Mouse (Mus musculus): Measurements from ENCODE around the gene Rft1.
A peak's percentile ranks its signal among the peaks of the same experiment; 100 is the strongest.

The Rft1 gene

GRCm38 (mm10) chr14:30629839-30630238, 24.3 kb upstream of the Rft1 start:
- DNase-seq (ENCODE audit: low spot score in 2 of 2) = no peak

- no peak for DNase-seq (ENCODE audit: low spot score in 2 of 2)
Observed at GRCm38 (mm10) chr14:30630811-30631576, 23.2 kb upstream of the Rft1 start.

DNA sequence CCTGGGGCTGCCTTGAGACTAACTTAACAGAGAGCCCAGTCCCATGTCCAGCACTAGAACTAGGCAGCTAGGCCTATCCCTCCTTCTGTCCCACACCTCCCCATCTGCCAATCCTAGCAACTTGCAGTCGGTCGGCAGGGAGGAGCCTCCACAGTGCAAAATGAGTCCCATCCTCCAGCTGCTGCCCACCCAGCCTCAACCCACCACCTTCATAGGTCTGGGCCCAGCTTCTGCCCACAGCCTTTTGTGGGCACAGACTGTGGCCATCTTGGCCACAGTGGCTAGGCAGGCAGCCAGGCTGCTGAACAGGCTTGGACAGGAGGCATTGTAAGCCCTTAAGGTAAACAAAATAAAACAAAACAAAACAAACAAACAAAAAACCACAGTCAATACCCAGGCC, 22.3 kb upstream of the Rft1 start:
- no peak for DNase-seq (ENCODE audit: low spot score in 2 of 2)

- no peak for DNase-seq (ENCODE audit: low spot score in 2 of 2)
Observed at GRCm38 (mm10) chr14:30633708-30634107, 20.5 kb upstream of the Rft1 start.

DNA sequence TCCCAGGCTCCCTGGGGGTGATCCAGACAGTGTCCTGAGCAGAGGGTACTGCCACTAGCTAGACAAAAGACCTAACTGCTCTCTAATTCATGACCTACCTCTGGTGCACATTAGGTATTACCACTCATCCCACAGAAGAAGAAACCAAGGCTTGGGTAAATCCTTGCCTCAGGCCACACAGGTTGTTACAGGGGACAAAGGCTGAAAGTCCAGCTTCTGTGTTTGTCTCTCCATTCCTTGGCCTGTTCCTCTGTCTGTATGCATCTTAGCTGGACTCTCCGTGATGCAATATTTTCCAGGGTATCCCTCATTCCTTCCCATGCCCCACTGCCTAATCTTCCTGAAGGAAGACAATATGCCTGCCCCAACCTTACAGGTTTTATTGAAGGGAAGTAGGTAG, 19.7 kb upstream of the Rft1 start:
- DNase-seq (ENCODE audit: low spot score in 2 of 2) = no peak

- DNase-seq (ENCODE audit: low spot score in 2 of 2) = no peak
Observed at GRCm38 (mm10) chr14:30635219-30635910, 18.8 kb upstream of the Rft1 start.

DNA sequence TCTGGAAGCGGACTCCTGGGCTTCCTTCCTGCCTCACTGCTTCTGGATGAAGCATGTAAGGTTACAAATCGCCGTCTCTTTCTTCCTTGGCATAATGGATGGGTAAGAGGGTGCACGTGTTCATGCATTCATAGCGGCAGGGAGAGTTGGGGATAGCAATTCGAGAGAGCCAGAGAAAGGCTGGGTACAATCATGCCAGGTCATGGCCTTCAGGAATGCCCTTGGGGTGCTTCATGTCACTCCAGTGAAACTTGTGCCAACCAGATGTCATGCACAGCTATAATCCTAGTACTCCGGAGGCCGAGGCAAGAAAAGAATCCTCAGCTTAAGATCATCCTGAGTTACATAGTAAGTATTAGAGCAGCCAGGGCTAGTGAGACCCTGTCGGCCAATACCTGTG, 17.7 kb upstream of the Rft1 start:
- no peak for DNase-seq (ENCODE audit: low spot score in 2 of 2)

DNA sequence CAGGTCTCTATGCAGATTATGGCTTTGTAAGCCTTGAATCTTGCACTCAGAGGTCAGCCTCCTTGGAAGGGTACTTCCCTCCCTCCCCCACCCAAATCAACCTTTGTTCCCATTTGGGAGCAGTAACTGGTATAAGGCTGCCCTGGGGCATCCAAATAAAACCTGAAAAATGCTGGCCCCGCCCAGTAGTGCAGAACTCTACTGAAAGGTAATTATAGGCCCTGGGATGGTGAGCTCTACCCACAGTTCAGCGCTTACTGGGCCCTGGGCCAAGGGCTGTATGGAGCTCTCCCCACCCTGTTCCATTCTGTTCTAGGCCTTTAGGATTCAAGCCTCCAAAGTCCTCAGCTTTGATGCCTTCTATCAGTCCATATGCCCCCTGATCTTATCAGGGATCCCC, 17.1 kb upstream of the Rft1 start:
- no peak for DNase-seq (ENCODE audit: low spot score in 2 of 2)

DNA sequence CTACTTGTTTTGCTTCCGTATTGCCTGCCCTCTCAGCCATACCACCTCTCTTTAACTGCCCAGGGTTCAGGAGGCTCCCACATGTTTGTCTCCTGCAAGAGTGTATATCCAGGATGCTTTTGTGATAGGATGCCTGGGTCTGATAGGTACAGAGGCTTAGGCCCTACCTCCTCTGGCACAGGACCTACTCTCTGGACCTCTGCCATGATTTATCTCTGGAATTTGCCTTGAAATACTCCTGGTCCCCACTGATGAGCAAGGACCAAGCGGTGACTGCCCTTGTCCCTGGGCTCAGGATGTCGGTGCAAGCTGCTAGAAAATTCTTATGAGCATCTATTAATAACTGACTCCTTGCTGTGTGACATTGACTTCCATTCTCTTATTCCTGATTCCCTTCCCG, 16.2 kb upstream of the Rft1 start:
- DNase-seq (ENCODE audit: low spot score in 2 of 2) = no peak

- no peak for DNase-seq (ENCODE audit: low spot score in 2 of 2)
Observed at GRCm38 (mm10) chr14:30638686-30639085, 15.5 kb upstream of the Rft1 start.

DNA sequence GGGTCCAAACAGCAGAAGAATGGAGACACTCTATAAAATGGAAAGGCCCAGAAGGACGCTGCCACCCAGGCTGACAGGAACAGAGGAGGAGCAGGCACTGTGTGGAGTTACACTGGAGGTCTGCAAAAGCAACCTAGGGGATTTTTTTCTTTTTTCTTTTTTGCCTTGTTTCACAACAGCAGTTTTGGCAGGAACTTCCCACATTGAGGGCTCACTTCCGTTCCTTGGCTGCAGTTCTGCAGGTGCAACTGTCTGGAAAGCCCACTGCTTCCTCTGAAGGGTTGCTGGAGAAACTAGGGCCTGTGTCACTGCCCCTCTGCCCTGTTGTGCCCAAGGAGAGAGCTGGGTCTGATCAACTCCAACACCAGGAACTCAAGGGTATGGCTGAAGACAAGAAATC, 12.4 kb upstream of the Rft1 start:
- no peak for DNase-seq (ENCODE audit: low spot score in 2 of 2)

- DNase-seq (ENCODE audit: low spot score in 2 of 2) = no peak
Observed at GRCm38 (mm10) chr14:30644026-30644425, 10.1 kb upstream of the Rft1 start.

DNA sequence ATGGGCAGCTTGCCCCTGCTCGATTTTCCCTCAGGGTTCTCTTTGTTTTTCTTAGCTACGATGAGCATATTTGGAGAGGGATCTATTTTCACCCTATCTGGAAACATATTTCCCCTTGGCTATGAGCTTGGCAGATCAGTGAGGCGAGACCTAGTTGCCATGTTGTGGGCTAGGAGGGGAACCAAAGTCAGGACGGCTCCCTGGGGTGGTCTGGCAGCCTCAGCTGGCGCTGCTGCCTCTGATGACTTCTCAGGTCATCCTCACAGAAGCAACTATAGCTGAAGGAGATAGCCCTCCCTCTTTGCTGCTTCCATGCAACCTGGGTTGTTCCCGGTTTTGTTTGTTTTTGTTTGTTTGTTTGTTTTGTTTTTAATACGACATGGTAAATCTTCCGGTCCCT, 9.1 kb upstream of the Rft1 start:
- DNase-seq (ENCODE audit: low spot score in 2 of 2) = no peak

DNA sequence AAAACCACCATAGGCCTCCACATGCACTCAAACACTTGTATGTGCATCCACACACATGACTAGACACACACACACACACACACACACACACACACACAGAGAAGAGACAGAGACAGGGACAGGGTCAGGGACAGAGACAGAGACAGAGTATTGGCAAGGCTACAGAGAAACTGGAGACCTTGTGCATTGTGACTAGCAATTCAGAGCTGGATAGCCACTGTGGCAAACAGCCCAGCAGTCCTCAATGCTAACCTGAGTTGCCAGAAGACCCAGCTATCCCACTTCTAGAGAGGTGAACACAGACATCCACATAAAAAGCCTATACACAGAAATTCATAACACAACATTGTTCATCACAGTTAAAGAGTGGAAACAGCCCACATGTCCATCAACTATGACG, 7.7 kb upstream of the Rft1 start:
- DNase-seq (ENCODE audit: low spot score in 2 of 2) = no peak

DNA sequence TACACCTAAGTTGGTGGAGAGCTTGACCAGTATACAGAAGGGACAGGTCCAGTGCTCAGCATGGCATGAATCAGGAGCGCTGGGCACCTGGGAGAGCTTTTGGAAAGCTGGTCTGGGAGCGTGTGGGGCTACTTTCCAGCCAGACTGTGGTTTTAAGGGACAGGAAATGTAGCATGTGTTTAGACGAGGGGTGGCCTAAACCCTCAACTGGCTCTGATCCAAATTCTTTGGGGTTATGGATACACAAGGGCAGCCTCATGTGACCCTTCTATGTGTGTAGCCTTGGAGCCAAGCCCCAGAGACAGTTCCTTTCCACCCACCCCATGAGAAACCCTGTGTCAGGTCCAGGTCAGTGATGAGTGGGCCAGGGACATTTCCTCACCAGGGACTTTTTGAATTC, 5.7 kb upstream of the Rft1 start:
- no peak for DNase-seq (ENCODE audit: low spot score in 2 of 2)

DNA sequence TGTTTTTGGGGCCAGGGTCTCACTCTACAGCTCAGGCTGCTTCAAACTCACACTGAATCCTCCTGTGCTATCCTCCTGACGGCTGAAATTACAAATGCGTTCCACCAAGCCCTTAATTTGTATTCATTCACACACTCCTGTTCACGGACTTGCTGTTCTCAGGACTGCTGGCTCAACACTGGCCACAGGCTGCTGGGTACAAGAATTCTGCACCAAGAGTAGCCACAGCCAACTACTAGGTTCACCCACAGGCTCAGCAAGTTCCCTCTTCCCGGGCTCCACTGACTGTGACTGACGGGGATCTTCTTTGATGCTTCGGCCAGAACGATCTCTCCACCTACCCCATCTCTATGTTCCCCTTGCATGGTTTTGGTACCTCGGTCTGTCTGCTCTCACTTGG, 4.4 kb upstream of the Rft1 start:
- no peak for DNase-seq (ENCODE audit: low spot score in 2 of 2)

DNA sequence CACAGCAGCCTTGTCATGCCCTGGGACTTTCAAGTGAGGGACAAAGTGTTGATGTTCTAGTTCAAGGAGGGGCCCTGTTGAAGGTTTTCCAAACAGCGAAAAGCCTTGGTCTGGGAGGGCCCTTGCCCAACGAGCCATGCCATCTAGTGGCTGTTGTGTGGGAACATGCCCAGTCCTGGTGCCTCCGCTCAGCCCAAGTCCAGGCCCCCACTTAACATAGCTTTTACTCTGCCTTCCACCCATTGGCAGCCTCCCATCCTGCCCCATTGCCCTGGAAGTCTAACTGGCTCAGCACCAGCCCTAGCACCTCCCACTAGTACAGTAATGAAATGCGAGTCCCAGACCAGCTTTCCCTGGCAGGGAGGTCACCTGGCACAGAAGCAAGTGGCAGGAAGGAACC, 3.2 kb upstream of the Rft1 start:
- peak in 1 of 2 experiments; percentile 42 for DNase-seq (ENCODE audit: low spot score in 2 of 2)

- no peak for DNase-seq (ENCODE audit: low spot score in 2 of 2)
Observed at GRCm38 (mm10) chr14:30654691-30655228, 600 bp downstream of the Rft1 start.

GRCm38 (mm10) chr14:30655531-30655930, 1.4 kb downstream of the Rft1 start:
- DNase-seq (ENCODE audit: low spot score in 2 of 2) = no peak

GRCm38 (mm10) chr14:30666061-30666460, 11.9 kb downstream of the Rft1 start:
- DNase-seq (ENCODE audit: low spot score in 2 of 2) = no peak

- DNase-seq (ENCODE audit: low spot score in 2 of 2) = no peak
Observed at GRCm38 (mm10) chr14:30666604-30667003, 12.4 kb downstream of the Rft1 start.

- DNase-seq (ENCODE audit: low spot score in 2 of 2) = no peak
Observed at GRCm38 (mm10) chr14:30670161-30670560, 16.0 kb downstream of the Rft1 start.
